Mouse (Mus musculus) forebrain, embryonic 14.5 days (tissue): ENCODE results near the gene Asic2. TPM values are rescaled to one million over a fixed set of nuclear protein-coding genes. Genes with fewer than 3 reads are reported as not detected.

Experiments used
- ATAC-seq: fragments of 200-750 bp; cut with Nextera tagmentation; 2 replicates; pipeline ENCODE4 v1.8.0; 2017; ENCODE audit warnings: mild to moderate bottlenecking, moderate library complexity
- DNase-seq: peaks from one replicate; pipeline ENCODE4 v3.0.0-alpha.2; 2015; ENCODE audit warnings: low spot score
- H3K27ac ChIP-seq: fragments of 300-500 bp; sonication (generic); 2 replicates; pipeline ENCODE4 v1.5.1; 2014; ENCODE audit warnings: low read depth, mild to moderate bottlenecking, control low read depth, low read length, moderate library complexity
- H3K27me3 ChIP-seq: fragments of 300-500 bp; sonication (generic); replicated peaks from 2 replicates; pipeline ENCODE4 v1.6.1; 2014; ENCODE audit warnings: low read length, control low read depth, mixed read lengths; ENCODE audit not compliant: control insufficient read depth, insufficient read depth
- H3K36me3 ChIP-seq: fragments of 300-500 bp; sonication (generic); 2 replicates; pipeline ENCODE4 v1.6.1; 2014; ENCODE audit warnings: low read length, control low read depth; ENCODE audit not compliant: control insufficient read depth, insufficient read depth
- H3K4me1 ChIP-seq: fragments of 300-500 bp; sonication (generic); 2 replicates; pipeline ENCODE4 v1.6.1; 2014; ENCODE audit warnings: antibody characterized with exemption, low read length, control low read depth; ENCODE audit not compliant: control insufficient read depth, insufficient read depth
- H3K4me2 ChIP-seq: fragments of 300-500 bp; sonication (generic); 2 replicates; pipeline ENCODE4 v1.6.1; 2014; ENCODE audit warnings: mild to moderate bottlenecking, control low read depth, low read length
- H3K4me3 ChIP-seq: fragments of 300-500 bp; sonication (generic); 2 replicates; pipeline ENCODE4 v1.5.1; 2014; ENCODE audit warnings: low read depth, low read length, control low read depth
- H3K9ac ChIP-seq: fragments of 300-500 bp; sonication (generic); 2 replicates; pipeline ENCODE4 v1.6.1; 2014; ENCODE audit warnings: mild to moderate bottlenecking, low read length, control low read depth, moderate library complexity
- H3K9me3 ChIP-seq: fragments of 300-500 bp; sonication (generic); replicated peaks from 2 replicates; pipeline ENCODE4 v1.6.1; 2016; ENCODE audit warnings: low read length, control low read depth, mixed read lengths; ENCODE audit not compliant: control insufficient read depth
- WGBS: fragments of 180-500 bp; shearing (Covaris S2); extraction: QIAGEN DNeasy Blood & Tissue Kit; methylation state at CpG from one replicate; pipeline ENCODE4 v1.1.7; 2014; 5-methylcytosine and 5-hydroxymethylcytosine counted together
- polyA plus RNA-seq: library from polyadenylated mRNA; unstranded; fragments of >200 nt; fragmentation: Nextera tagmentation; extraction: Ambion mirVana; gene quantifications from 2 replicates; pipeline ENCODE4 v1.2.1, GENCODE M21; 2014

Asic2 gene
- 3.8 and 5.0 TPM in 2 replicates for polyA plus RNA-seq

GRCm38 (mm10) chr11:81968401-81968881, at the start of gene Asic2:
Asic2 (minus strand) TSS chr11:81968457.
- Histone ChIP-seq H3K9ac (peak within 1 kb of the TSS; percentile 64), H3K4me1 (peaks cover 31% of the 10 kb centered on the region), H3K27ac (no peak within 1 kb of the TSS), H3K4me3 (peak within 1 kb of the TSS; percentile 39), H3K4me2 (peak within 1 kb of the TSS; percentile 81), H3K9me3 (no peaks in the 10 kb centered on the region), H3K27me3 (peaks cover 11% of the 10 kb centered on the region; the same call in 1 of the 2 replicates), H3K36me3 (no peaks in the 10 kb centered on the region)
- peak; percentile 35; the same call in 1 of the 2 replicates for ATAC-seq
- WGBS, result 1% methylated on average over 29 of the region's 29 CpGs
- DNase-seq, result peak; percentile 69

- Histone ChIP-seq H3K9ac (no peak overlapping the region), H3K4me1 (no peaks in the 10 kb centered on the region), H3K27me3 (no peaks in the 10 kb centered on the region), H3K4me2 (no peak overlapping the region), H3K36me3 (no peaks in the 10 kb centered on the region), H3K4me3 (no peak overlapping the region), H3K27ac (no peak overlapping the region), H3K9me3 (no peaks in the 10 kb centered on the region)
- no peak for ATAC-seq
- no peak for DNase-seq
- 71% methylated on average over 3 of the region's 3 CpGs for WGBS
Observed at GRCm38 (mm10) chr11:82016181-82016780, 48.0 kb upstream of the Asic2 start.

- WGBS, result 82% methylated on average over 2 of the region's 2 CpGs
Observed at GRCm38 (mm10) chr11:82015066-82015465, 46.8 kb upstream of the Asic2 start.

GRCm38 (mm10) chr11:82013756-82014155, 45.5 kb upstream of the Asic2 start:
- 74% methylated on average over 1 of the region's 1 CpGs for WGBS
- DNase-seq, result no peak

More at GRCm38 (mm10) chr11:82015066-82015465, 46.8 kb upstream of the Asic2 start:
- DNase-seq (no peak), ATAC-seq (no peak)
- Histone ChIP-seq H3K4me3 (no peak overlapping the region), H3K9ac (no peak overlapping the region), H3K9me3 (no peaks in the 10 kb centered on the region), H3K4me1 (no peaks in the 10 kb centered on the region), H3K27ac (no peak overlapping the region), H3K36me3 (no peaks in the 10 kb centered on the region), H3K27me3 (no peaks in the 10 kb centered on the region), H3K4me2 (no peak overlapping the region)

GRCm38 (mm10) chr11:82011411-82012193, 43.3 kb upstream of the Asic2 start:
- no peak overlapping the region for H3K4me2 ChIP-seq
- no peak overlapping the region for H3K9ac ChIP-seq
- no peaks in the 10 kb centered on the region for H3K27me3 ChIP-seq
- no peak overlapping the region for H3K4me3 ChIP-seq
- ATAC-seq (no peak), DNase-seq (no peak)
- no peak overlapping the region for H3K27ac ChIP-seq
- H3K9me3 ChIP-seq, result no peaks in the 10 kb centered on the region
- H3K4me1 ChIP-seq, result 0 out of 2 replicates have a peak, but pooled peaks cover 3% of the 10 kb centered on the region
- 74% methylated on average over 8 of the region's 8 CpGs for WGBS
- H3K36me3 ChIP-seq, result no peaks in the 10 kb centered on the region

More at GRCm38 (mm10) chr11:82013756-82014155, 45.5 kb upstream of the Asic2 start:
- Histone ChIP-seq H3K27ac (no peak overlapping the region), H3K9ac (no peak overlapping the region), H3K4me1 (no peaks in the 10 kb centered on the region), H3K9me3 (no peaks in the 10 kb centered on the region), H3K27me3 (no peaks in the 10 kb centered on the region), H3K4me3 (no peak overlapping the region), H3K4me2 (no peak overlapping the region), H3K36me3 (no peaks in the 10 kb centered on the region)
- ATAC-seq, result no peak

- H3K36me3 ChIP-seq, result no peaks in the 10 kb centered on the region
Observed at GRCm38 (mm10) chr11:82010115-82010514, 41.9 kb upstream of the Asic2 start.

GRCm38 (mm10) chr11:82006796-82007423, 38.7 kb upstream of the Asic2 start:
- DNase-seq, result peak; percentile 12
- no peak overlapping the region for H3K4me3 ChIP-seq
- no peak overlapping the region for H3K9ac ChIP-seq
- H3K4me1 ChIP-seq, result 0 out of 2 replicates have a peak, but pooled peaks cover 3% of the 10 kb centered on the region
- no peak overlapping the region for H3K27ac ChIP-seq
- H3K36me3 ChIP-seq, result no peaks in the 10 kb centered on the region
- 48% methylated on average over 12 of the region's 12 CpGs for WGBS
- no peak for ATAC-seq
- no peak overlapping the region for H3K4me2 ChIP-seq
- no peaks in the 10 kb centered on the region for H3K9me3 ChIP-seq
- no peaks in the 10 kb centered on the region for H3K27me3 ChIP-seq

More at GRCm38 (mm10) chr11:82010115-82010514, 41.9 kb upstream of the Asic2 start:
- no peak for ATAC-seq
- Histone ChIP-seq H3K27me3 (no peaks in the 10 kb centered on the region), H3K4me1 (0 out of 2 replicates have a peak, but pooled peaks cover 3% of the 10 kb centered on the region), H3K27ac (no peak overlapping the region), H3K4me3 (no peak overlapping the region), H3K9me3 (no peaks in the 10 kb centered on the region), H3K4me2 (no peak overlapping the region), H3K9ac (no peak overlapping the region)
- DNase-seq, result no peak
- 90% methylated on average over 3 of the region's 3 CpGs for WGBS

- no peaks in the 10 kb centered on the region for H3K9me3 ChIP-seq
- no peak overlapping the region for H3K4me3 ChIP-seq
- H3K27me3 ChIP-seq, result no peaks in the 10 kb centered on the region
- DNase-seq (no peak), ATAC-seq (no peak)
- 79% methylated on average over 2 of the region's 2 CpGs for WGBS
- H3K4me2 ChIP-seq, result no peak overlapping the region
- H3K4me1 ChIP-seq, result 0 out of 2 replicates have a peak, but pooled peaks cover 3% of the 10 kb centered on the region
- H3K9ac ChIP-seq, result no peak overlapping the region
- H3K27ac ChIP-seq, result no peak overlapping the region
- H3K36me3 ChIP-seq, result no peaks in the 10 kb centered on the region
Observed at GRCm38 (mm10) chr11:82004810-82005209, 36.6 kb upstream of the Asic2 start.
